Mouse (Mus musculus) cerebellum, adult 8-10 months (tissue): ENCODE data around the gene Oxct2a.
"Not testable (repeated sequence)": the region's sequence is repeated elsewhere in the genome, so short reads cannot be mapped to it uniquely, and the experiment has no call there.

Experiments
- DNase-seq: peaks from one replicate; pipeline ENCODE4 v3.0.0; 2022

The Oxct2a gene

GRCm38 (mm10) chr4:123308292-123308691, 15.1 kb downstream of the Oxct2a start:
- DNase-seq = no peak

- no peak for DNase-seq
Observed at GRCm38 (mm10) chr4:123306999-123307398, 16.4 kb downstream of the Oxct2a start.

GRCm38 (mm10) chr4:123305789-123306188, 17.6 kb downstream of the Oxct2a start:
- DNase-seq = no peak

GRCm38 (mm10) chr4:123298980-123299670, 24.3 kb downstream of the Oxct2a start:
- DNase-seq = no peak

GRCm38 (mm10) chr4:123298226-123298625, 25.2 kb downstream of the Oxct2a start:
- no peak for DNase-seq

GRCm38 (mm10) chr4:123297195-123297960, 26.1 kb downstream of the Oxct2a start:
- DNase-seq = no peak

GRCm38 (mm10) chr4:123296148-123296534, 27.3 kb downstream of the Oxct2a start:
- no peak for DNase-seq

- no peak for DNase-seq
Observed at GRCm38 (mm10) chr4:123295516-123296147, 27.8 kb downstream of the Oxct2a start.

GRCm38 (mm10) chr4:123295026-123295425, 28.4 kb downstream of the Oxct2a start:
- DNase-seq = not testable (repeated sequence)

- no peak for DNase-seq
Observed at GRCm38 (mm10) chr4:123293661-123294443, 29.6 kb downstream of the Oxct2a start.

- DNase-seq = no peak
Observed at GRCm38 (mm10) chr4:123292989-123293388, 30.4 kb downstream of the Oxct2a start.

- no peak for DNase-seq
Observed at GRCm38 (mm10) chr4:123292390-123292789, 31.0 kb downstream of the Oxct2a start.

- no peak for DNase-seq
Observed at GRCm38 (mm10) chr4:123289038-123289437, 34.4 kb downstream of the Oxct2a start.

- DNase-seq = no peak
Observed at GRCm38 (mm10) chr4:123286790-123287189, 36.6 kb downstream of the Oxct2a start.

- DNase-seq = no peak
Observed at GRCm38 (mm10) chr4:123284731-123285624, 38.5 kb downstream of the Oxct2a start.

- DNase-seq = not testable (repeated sequence)
Observed at GRCm38 (mm10) chr4:123283675-123284064, 39.8 kb downstream of the Oxct2a start.

GRCm38 (mm10) chr4:123282915-123283674, 40.3 kb downstream of the Oxct2a start:
- not testable (repeated sequence) for DNase-seq

GRCm38 (mm10) chr4:123282500-123282899, 40.9 kb downstream of the Oxct2a start:
- DNase-seq = peak; percentile 87

GRCm38 (mm10) chr4:123280117-123280516, 43.3 kb downstream of the Oxct2a start:
- no peak for DNase-seq
